Mouse (Mus musculus) intestine, embryonic 14.5 days (tissue): ENCODE measurements around the gene Gpatch8. TPM values are rescaled to one million over a fixed set of nuclear protein-coding genes. Genes with fewer than 3 reads are reported as not detected.
A peak's percentile ranks its signal among the peaks of the same experiment; 100 is the strongest.

Experiments used
- ATAC-seq: fragments of 200-750 bp; cut with Nextera tagmentation; replicated peaks from 2 replicates; pipeline ENCODE4 v1.8.0; 2017; ENCODE audit warnings: low read depth, moderate number of reproducible peaks, moderate TSS enrichment, moderate library complexity; ENCODE audit not compliant: low FRiP score, low TSS enrichment
- DNase-seq: peaks from one replicate; pipeline ENCODE4 v3.0.0-alpha.2; 2018; ENCODE audit warnings: low spot score
- H3K27ac ChIP-seq: fragments of 300-500 bp; sonication (generic); 2 replicates; pipeline ENCODE4 v1.5.1; 2014; ENCODE audit warnings: low read depth, mild to moderate bottlenecking, control low read depth
- H3K27me3 ChIP-seq: fragments of 300-500 bp; sonication (generic); replicated peaks from 2 replicates; pipeline ENCODE4 v1.6.1; 2014; ENCODE audit warnings: low read length, control low read depth; ENCODE audit not compliant: control insufficient read depth, insufficient read depth
- H3K36me3 ChIP-seq: fragments of 300-500 bp; sonication (generic); 2 replicates; pipeline ENCODE4 v1.6.1; 2014; ENCODE audit warnings: low read length, control low read depth; ENCODE audit not compliant: control insufficient read depth, insufficient read depth
- H3K4me1 ChIP-seq: fragments of 300-500 bp; sonication (generic); replicated peaks from 2 replicates; pipeline ENCODE4 v1.6.1; 2014; ENCODE audit warnings: low read length, control low read depth, mixed read lengths; ENCODE audit not compliant: control insufficient read depth, insufficient read depth
- H3K4me2 ChIP-seq: fragments of 300-500 bp; sonication (generic); 2 replicates; pipeline ENCODE4 v1.6.1; 2014; ENCODE audit warnings: low read length
- H3K4me3 ChIP-seq: fragments of 300-500 bp; sonication (generic); 2 replicates; pipeline ENCODE4 v1.5.1; 2014; ENCODE audit warnings: low read depth, low read length, control low read depth, mixed read lengths
- H3K9ac ChIP-seq: fragments of 300-500 bp; sonication (generic); 2 replicates; pipeline ENCODE4 v1.6.1; 2014; ENCODE audit warnings: mild to moderate bottlenecking, low read length
- H3K9me3 ChIP-seq: fragments of 300-500 bp; sonication (generic); 2 replicates; pipeline ENCODE4 v1.6.1; 2016; ENCODE audit warnings: low read length, control low read depth; ENCODE audit not compliant: control insufficient read depth
- WGBS: fragments of 180-500 bp; shearing (Covaris S2); extraction: QIAGEN DNeasy Blood & Tissue Kit; methylation state at CpG from one replicate; pipeline ENCODE4 v1.1.7; 2014; 5-methylcytosine and 5-hydroxymethylcytosine counted together
- polyA plus RNA-seq: library from polyadenylated mRNA; unstranded; fragments of >200 nt; fragmentation: Nextera tagmentation; extraction: Ambion mirVana; gene quantifications from 2 replicates; pipeline ENCODE4 v1.2.1, GENCODE M21; 2014

Gene Gpatch8
- polyA plus RNA-seq, 1 experiment from 2014 or later, result 40.1 TPM

DNA sequence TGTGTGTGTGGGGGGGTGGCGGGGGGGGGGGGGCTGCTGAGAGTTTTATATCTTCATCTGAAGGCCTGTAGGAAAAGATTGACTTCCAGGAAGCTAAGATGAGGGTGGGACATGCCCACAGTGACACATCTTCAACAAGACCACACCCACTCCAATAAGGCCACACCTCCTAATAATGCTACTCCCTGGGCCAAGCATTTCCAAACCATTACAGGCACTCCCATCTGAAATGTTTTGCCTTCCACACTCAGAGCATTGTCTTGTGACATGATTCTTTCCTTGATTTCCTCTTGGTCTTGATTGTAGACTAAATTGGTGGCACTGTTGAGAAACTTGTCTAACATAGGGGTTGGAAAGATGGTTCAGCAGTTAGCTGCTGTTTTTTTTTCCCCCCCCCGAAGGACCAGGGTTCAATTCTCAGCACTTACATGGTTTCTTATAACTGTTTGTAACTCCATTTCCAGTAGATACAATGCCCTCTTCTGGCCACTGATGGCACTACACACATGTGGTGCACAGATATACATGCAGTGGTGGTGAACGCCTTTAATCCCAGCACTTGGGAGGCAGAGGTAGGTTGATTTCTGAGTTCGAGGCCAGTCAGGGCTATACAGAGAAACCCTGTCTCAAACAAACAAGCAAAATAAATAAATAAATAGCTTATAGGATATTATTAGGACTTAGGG is 30.4 kb upstream of the Gpatch8 start:
- Histone ChIP-seq H3K27me3 (no peaks in the 10 kb centered on the region), H3K4me2 (no peak overlapping the region), H3K4me3 (no peak overlapping the region), H3K27ac (no peak overlapping the region), H3K4me1 (peaks cover 14% of the 10 kb centered on the region), H3K9me3 (0 out of 2 replicates have a peak, but pooled peaks cover 2% of the 10 kb centered on the region), H3K36me3 (no peaks in the 10 kb centered on the region), H3K9ac (no peak overlapping the region)
- WGBS, result 92% methylated on average over 4 of the region's 4 CpGs
- ATAC-seq (no peak), DNase-seq (no peak)

DNA sequence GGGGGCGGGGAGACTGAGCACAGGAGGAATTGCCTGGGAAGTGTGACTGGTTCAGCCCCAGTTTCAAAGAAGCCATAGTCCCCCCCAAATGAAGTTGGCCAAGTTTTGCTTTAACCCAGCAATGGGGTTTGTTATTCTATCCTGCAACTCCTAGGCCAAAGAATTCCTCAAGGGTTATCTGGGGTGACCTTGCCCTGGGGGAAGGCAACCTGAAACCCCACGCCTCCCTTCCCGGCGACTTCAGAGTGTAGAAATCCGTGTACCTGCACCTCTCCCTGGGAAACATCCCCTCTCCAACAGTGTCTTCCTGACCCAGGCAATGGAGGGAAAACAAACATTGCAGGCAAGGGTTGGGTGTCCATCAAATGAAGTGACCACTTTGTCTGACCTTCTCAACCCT is 26.5 kb upstream of the Gpatch8 start:
- H3K9me3 ChIP-seq, result 0 out of 2 replicates have a peak, but pooled peaks cover 2% of the 10 kb centered on the region
- peaks cover 30% of the 10 kb centered on the region for H3K4me1 ChIP-seq
- H3K9ac ChIP-seq, result no peak overlapping the region
- no peak overlapping the region for H3K4me3 ChIP-seq
- H3K36me3 ChIP-seq, result no peaks in the 10 kb centered on the region
- ATAC-seq, result no peak
- H3K27me3 ChIP-seq, result no peaks in the 10 kb centered on the region
- 22% methylated on average over 5 of the region's 5 CpGs for WGBS
- DNase-seq, result no peak
- no peak overlapping the region for H3K4me2 ChIP-seq
- peak overlapping the region; percentile 55 for H3K27ac ChIP-seq

DNA sequence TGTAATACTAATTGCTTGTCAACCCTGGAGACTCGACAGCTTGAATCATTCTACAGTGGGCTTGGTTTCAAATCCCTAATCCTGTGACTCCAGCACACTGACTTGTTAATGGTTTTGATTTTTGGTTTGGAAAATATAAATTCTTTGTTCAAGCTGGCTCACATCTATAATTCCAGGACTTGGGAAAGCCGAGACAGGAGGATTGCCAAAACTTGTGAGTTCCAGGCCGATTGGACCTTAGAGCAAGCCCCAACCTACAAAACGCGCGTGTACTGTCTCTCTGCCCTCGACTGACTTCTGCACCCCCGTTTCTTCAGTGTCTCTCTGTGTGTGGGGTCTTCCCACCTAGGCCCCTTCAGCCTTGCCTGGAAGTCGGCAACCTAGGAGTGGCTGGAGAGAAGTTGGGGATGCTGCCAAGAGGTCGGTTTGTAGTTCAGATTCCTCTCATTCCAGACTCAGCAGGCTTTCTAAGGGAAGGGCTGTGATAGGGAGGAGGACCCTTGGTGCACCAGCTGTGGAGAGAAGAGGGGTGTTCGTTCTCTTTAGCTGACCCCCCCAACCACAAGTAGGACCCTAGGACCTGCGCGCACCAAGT is 25.9 kb upstream of the Gpatch8 start:
- ATAC-seq (no peak; the same call in 1 of the 2 replicates), DNase-seq (peak; percentile 59)
- Histone ChIP-seq H3K36me3 (no peaks in the 10 kb centered on the region), H3K4me1 (peaks cover 30% of the 10 kb centered on the region), H3K27me3 (no peaks in the 10 kb centered on the region), H3K4me3 (no peak overlapping the region), H3K27ac (peak overlapping the region; percentile 55; the same call in 1 of the 2 replicates), H3K9me3 (0 out of 2 replicates have a peak, but pooled peaks cover 2% of the 10 kb centered on the region), H3K9ac (no peak overlapping the region), H3K4me2 (no peak overlapping the region)
- 25% methylated on average over 13 of the region's 13 CpGs for WGBS

DNA sequence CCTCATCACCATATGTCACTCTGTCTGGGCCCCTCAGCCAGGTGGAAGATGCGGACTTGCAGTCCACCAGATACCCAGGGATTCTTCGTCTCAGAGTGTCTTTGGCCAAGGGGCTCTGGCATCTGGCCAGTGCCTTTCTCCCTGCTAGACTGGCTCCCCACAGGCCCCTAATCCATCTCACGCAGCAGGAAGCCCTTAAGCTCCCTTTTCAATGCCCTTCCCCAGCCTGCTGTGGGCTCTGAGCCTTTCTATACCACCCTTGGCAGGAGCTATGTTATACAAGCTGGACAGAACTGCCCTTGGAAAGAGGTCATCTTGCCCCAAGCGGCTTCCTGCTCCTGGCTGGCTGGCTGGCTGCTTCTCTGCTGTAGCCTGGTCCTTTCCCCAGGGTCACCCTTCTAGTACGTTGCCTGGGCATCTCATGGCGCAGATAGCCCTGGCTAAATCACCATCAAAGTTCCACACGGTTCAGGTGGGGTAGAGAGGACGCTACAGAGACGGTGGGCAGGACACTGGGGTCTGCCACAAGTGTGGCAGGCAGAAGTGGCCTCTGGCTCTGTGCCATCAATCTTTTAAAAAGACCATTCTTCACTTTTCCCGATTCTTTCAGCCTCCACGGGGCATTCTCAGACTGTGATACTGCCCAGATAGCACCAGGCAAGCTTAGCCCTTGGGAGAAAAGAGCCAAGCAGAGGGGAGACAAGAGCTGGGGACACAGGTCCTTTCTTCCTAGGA is 25.3 kb upstream of the Gpatch8 start:
- Histone ChIP-seq H3K27me3 (no peaks in the 10 kb centered on the region), H3K27ac (peak overlapping the region; percentile 55; the same call in 1 of the 2 replicates), H3K4me1 (peaks cover 30% of the 10 kb centered on the region), H3K9ac (no peak overlapping the region), H3K4me2 (no peak overlapping the region), H3K36me3 (no peaks in the 10 kb centered on the region), H3K4me3 (no peak overlapping the region), H3K9me3 (0 out of 2 replicates have a peak, but pooled peaks cover under 1% of the 10 kb centered on the region)
- WGBS, result 32% methylated on average over 11 of the region's 11 CpGs
- ATAC-seq (no peak), DNase-seq (no peak)

DNA sequence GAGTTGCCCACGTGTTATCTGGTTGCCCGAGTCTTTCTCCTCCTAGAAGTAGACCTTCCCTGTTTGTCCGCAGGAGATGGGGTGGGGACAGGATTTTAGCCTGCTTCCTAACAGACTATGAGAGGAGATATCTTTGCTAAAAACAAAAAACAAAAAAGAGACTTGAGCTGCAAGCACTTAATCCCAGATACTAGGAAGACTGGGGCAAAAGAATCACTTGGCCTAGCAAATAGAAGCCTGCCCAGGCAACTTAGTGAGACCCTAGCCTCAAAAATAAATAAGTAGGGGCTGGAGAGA is 23.8 kb upstream of the Gpatch8 start:
- WGBS, result 43% methylated on average over 3 of the region's 3 CpGs

DNA sequence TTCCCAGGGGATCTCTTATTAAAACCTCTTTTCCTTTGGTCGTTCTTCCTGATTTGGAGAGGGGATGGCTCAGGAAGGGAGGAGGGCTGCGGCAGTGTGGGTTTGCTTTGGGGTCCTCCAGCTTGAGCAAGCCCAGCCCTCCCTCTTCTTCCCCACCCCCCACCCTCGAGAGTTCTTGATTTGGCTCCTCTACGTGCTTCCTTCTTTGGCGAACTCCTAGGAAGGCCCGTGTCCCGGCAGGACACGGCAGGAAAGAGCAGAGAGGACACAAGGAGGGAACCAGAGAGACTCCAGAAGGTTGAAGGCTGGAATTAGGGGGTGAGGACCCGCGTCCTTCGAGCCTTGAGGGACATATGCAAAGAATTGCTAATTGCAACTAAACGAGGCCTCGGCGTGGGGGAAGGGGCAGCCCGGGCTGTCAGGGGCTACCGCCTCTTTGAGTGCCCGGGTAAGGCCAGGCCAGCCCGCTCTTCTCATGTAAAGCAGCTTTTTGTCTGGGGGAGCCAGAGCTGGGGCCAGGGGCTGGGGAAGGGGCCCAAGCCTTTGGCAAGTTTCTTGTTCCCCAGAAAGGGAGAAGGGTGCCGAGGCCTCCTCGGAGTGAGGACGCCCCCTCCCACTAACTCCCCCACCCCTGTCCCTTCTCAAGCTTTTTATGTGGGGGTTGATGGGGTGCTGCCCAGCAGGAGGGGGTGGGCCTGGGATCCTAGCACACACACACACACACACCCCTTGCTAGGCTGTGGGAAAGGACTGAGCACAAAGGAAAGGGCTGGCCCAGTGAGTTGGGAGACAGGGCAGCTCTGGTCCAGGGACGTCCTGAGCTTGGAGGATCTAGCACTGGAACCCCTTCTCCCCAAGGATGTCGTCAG is 23.2 kb upstream of the Gpatch8 start, which contains the start of gene Gm11627:
TSS of gene Gm11627 (minus strand) at position 297 of the 869 bp plus-strand sequence.
- Histone ChIP-seq H3K27me3 (no peaks in the 10 kb centered on the region), H3K9me3 (no peaks in the 10 kb centered on the region), H3K36me3 (no peaks in the 10 kb centered on the region), H3K27ac (peak within 1 kb of the TSS; percentile 97), H3K4me1 (peaks cover 30% of the 10 kb centered on the region), H3K4me3 (peak within 1 kb of the TSS; percentile 39), H3K4me2 (peak within 1 kb of the TSS; percentile 57), H3K9ac (peak within 1 kb of the TSS; percentile 71)
- ATAC-seq (peak; percentile 70), DNase-seq (peak; percentile 76)
- WGBS, result 13% methylated on average over 22 of the region's 23 CpGs

More for the DNA sequence above, 23.8 kb upstream of the Gpatch8 start:
- no peaks in the 10 kb centered on the region for H3K9me3 ChIP-seq
- ATAC-seq (no peak), DNase-seq (no peak)
- no peaks in the 10 kb centered on the region for H3K36me3 ChIP-seq
- no peaks in the 10 kb centered on the region for H3K27me3 ChIP-seq
- H3K4me2 ChIP-seq, result peak overlapping the region; percentile 57
- peaks cover 30% of the 10 kb centered on the region for H3K4me1 ChIP-seq
- peak overlapping the region; percentile 39 for H3K4me3 ChIP-seq
- peak overlapping the region; percentile 97 for H3K27ac ChIP-seq
- H3K9ac ChIP-seq, result peak overlapping the region; percentile 71

DNA sequence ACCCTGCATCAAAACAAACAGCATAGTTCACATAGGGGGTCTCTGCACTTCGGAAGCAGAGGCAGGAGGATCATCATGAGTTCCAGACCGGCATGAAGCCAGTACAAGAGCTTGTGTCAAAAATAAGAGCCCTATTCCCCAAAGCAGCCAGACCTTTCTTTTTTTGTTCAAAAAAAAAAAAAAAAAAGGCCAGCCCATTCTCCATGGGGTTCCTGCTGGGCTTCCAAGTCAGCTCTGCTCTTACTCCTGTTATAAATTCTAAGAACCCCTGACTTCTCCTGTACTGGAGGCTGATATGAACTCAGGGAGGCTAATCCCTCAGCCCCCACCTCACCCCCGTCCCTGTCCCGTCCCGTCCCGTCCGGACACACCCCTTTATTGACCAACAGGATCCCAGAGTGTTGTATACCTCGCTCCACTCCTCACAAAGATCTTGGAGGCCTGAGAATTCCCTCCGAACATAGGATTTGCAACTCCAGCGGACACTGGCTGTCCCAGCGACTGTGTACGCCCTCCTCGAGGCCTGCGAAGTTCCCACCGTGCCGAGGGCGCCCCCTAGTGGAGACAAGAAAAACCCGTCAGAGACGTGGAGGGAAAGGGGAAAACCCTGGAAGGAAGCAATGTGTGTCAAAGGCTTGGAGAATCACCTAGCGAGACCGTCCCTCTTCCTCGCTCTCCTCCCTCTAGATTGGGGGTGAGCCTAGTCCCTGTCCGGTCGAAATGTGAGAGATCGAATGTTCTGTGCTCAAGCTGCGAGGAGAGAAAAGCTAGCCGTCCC is 22.3 kb upstream of the Gpatch8 start:
- Histone ChIP-seq H3K4me3 (peak overlapping the region; percentile 39), H3K4me1 (peaks cover 30% of the 10 kb centered on the region), H3K27me3 (no peaks in the 10 kb centered on the region), H3K9me3 (no peaks in the 10 kb centered on the region), H3K9ac (peak overlapping the region; percentile 71), H3K27ac (peak overlapping the region; percentile 97), H3K4me2 (peak overlapping the region; percentile 57), H3K36me3 (no peaks in the 10 kb centered on the region)
- 8% methylated on average over 27 of the region's 27 CpGs for WGBS
- DNase-seq, result peak; percentile 96
- peak; percentile 51 for ATAC-seq
